Comparison of ENCODE assay signal across 8 mouse cellular contexts in the genomic region with DNA sequence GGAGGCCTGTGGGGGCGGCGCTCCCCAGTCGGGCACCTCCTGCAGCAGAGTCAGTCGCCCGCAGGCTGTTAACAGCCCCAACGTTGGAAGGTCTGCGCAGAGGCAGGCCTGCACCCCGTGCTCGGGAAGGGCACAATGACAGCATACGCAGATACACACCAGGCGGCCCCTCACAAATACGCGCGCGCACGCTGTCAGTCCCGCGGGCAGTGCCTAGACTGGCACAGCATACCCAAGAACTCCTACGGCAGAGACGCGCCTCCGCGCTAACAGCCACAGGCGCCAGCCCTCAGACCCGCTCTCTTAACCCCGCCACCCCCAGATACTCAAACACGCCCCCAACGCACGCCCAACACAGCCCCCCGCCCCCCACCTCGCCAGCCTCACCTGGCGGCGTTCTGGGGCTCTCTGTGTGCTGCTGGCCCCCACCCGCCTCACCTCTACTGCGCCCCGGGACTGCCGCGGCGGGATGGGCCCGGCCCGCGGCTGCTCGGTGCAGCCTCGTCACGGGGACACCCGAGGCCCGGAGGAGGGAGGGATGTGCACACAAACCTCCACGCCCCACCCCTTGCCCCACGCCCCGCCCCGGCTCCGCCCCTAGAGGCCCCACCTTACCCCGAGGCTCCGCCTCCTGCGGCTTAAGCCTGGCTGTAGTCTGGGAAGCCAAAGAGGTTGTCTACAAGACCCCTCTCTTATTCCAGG. TPM values are rescaled to one million over a fixed set of nuclear protein-coding genes. Genes with fewer than 3 reads are reported as not detected.
DNase-seq lines count a peak whose midpoint lies in the region; ATAC-seq and TF ChIP-seq lines count a peak whose summit lies in the region.

A gene (minus strand): TSS at position 577 of the 702 bp plus-strand sequence.

- WGBS in forebrain, embryonic 15.5 days, result under 1% methylated on average over 51 of the region's 55 CpGs
- 2% methylated on average over 51 of the region's 55 CpGs for WGBS in lung, adult 2 months
- under 1% methylated on average over 45 of the region's 55 CpGs for WGBS in neural tube, embryonic 15.5 days

- TF ChIP-seq CTCF in E14TG2a.4 (conservative IDR thresholded peaks at IDR 0.05; ENCODE audit: low read length), result no peak
- no peak for TF ChIP-seq CTCF in layer of hippocampus, adult 2 months (conservative IDR thresholded peaks at IDR 0.05)
- TF ChIP-seq CTCF in lung, adult 2 months (IDR thresholded peaks at IDR 0.05; ENCODE audit: insufficient read depth, low read length), result no peak

- peaks cover 7% of the 10 kb centered on the region for H3K9me3 ChIP-seq in E14TG2a.4 (ENCODE audit: low read length)
- no peaks in the 10 kb centered on the region for H3K9me3 ChIP-seq in forebrain, embryonic 15.5 days
- no peaks in the 10 kb centered on the region for H3K9me3 ChIP-seq in neural tube, embryonic 15.5 days (replicated peaks)

- peak; percentile 80 for DNase-seq in cerebellum, adult 11 months
- DNase-seq in heart, postnatal 25 days (ENCODE audit: low spot score), result peak; percentile 25
- peak; percentile 72 to 84 for DNase-seq in layer of hippocampus, adult 2 months (ENCODE audit: low spot score in 2 of 2)
- peak; percentile 71 for DNase-seq in lung, adult 2 months
- DNase-seq in testis, postnatal 10 days (ENCODE audit: low spot score), result peak; percentile 93

- no peaks in the 10 kb centered on the region for H3K36me3 ChIP-seq in E14TG2a.4 (ENCODE audit: insufficient read depth, low read length)
- no peaks in the 10 kb centered on the region for H3K36me3 ChIP-seq in forebrain, embryonic 15.5 days
- 0 out of 2 replicates have a peak, but pooled peaks cover under 1% of the 10 kb centered on the region for H3K36me3 ChIP-seq in neural tube, embryonic 15.5 days

- TF ChIP-seq POLR2A in lung, adult 2 months (IDR thresholded peaks at IDR 0.05; ENCODE audit: borderline replicate concordance, extremely low read depth, low read depth, low read length), result no peak; the same call in 1 of the 2 replicates

- peak within 1 kb of the TSS; percentile 64 for H3K4me2 ChIP-seq in forebrain, embryonic 15.5 days (replicated peaks)
- H3K4me2 ChIP-seq in neural tube, embryonic 15.5 days, result peak within 1 kb of the TSS; percentile 82

- H3K27ac ChIP-seq in forebrain, embryonic 15.5 days (replicated peaks), result peak within 1 kb of the TSS; percentile 60
- H3K27ac ChIP-seq in layer of hippocampus, adult 2 months, result peak within 1 kb of the TSS; percentile 87
- H3K27ac ChIP-seq in neural tube, embryonic 15.5 days (replicated peaks), result peak within 1 kb of the TSS; percentile 85

- intact Hi-C loops in heart, postnatal 25 days (cut with DNase I), result no loop called here

- H3K4me1 ChIP-seq in E14TG2a.4 (replicated peaks; ENCODE audit: low read depth, low read length), result peaks cover 55% of the 10 kb centered on the region
- H3K4me1 ChIP-seq in forebrain, embryonic 15.5 days, result peaks cover 7% of the 10 kb centered on the region
- peaks cover 2% of the 10 kb centered on the region; the same call in 1 of the 2 replicates for H3K4me1 ChIP-seq in lung, adult 2 months (ENCODE audit: control insufficient read depth, insufficient read depth, low read length)
- H3K4me1 ChIP-seq in neural tube, embryonic 15.5 days, result peaks cover 20% of the 10 kb centered on the region

- ATAC-seq in forebrain, embryonic 15.5 days (replicated peaks), result peak; percentile 95
- peak; percentile 97 for ATAC-seq in neural tube, embryonic 15.5 days (ENCODE audit: low FRiP score)

- peaks cover 23% of the 10 kb centered on the region for H3K27me3 ChIP-seq in E14TG2a.4 (ENCODE audit: insufficient read depth, low read length)
- H3K27me3 ChIP-seq in forebrain, embryonic 15.5 days, result peaks cover 5% of the 10 kb centered on the region; the same call in 1 of the 2 replicates
- H3K27me3 ChIP-seq in neural tube, embryonic 15.5 days (replicated peaks), result 0 out of 2 replicates have a peak, but pooled peaks cover 3% of the 10 kb centered on the region

- H3K9ac ChIP-seq in forebrain, embryonic 15.5 days (replicated peaks), result peak within 1 kb of the TSS; percentile 64
- H3K9ac ChIP-seq in neural tube, embryonic 15.5 days (replicated peaks), result peak within 1 kb of the TSS; percentile 89

- peak within 1 kb of the TSS; percentile 82 for H3K4me3 ChIP-seq in E14TG2a.4 (replicated peaks; ENCODE audit: low read length)
- H3K4me3 ChIP-seq in forebrain, embryonic 15.5 days, result peak within 1 kb of the TSS; percentile 53
- H3K4me3 ChIP-seq in layer of hippocampus, adult 2 months, result peak within 1 kb of the TSS; percentile 55
- peak within 1 kb of the TSS; percentile 61 for H3K4me3 ChIP-seq in lung, adult 2 months (replicated peaks; ENCODE audit: extremely low read depth, low read depth, low read length)
- peak within 1 kb of the TSS; percentile 79 for H3K4me3 ChIP-seq in neural tube, embryonic 15.5 days (replicated peaks)

RNA-seq across cellular contexts. Expression of the gene that starts here (rescaled TPM):
- polyA plus RNA-seq in forebrain, embryonic 15.5 days (2015; fragmentation: Nextera tagmentation; extraction: Ambion mirVana), result 11.1 and 11.6 TPM in 2 replicates
- 1 to 10 TPM; 1.0 to 1.3 TPM for total RNA-seq in heart, postnatal 25 days (2021)
- total RNA-seq in layer of hippocampus, adult 2 months (2021), result 10 to 100 TPM; 21.4 to 21.9 TPM
- polyA plus RNA-seq in lung, adult 2 months (2012; rRNA removed), result 5.5 and 5.8 TPM in 2 replicates
- polyA plus RNA-seq in neural tube, embryonic 15.5 days (2015; fragmentation: Nextera tagmentation; extraction: Ambion mirVana), result 12.0 and 13.2 TPM in 2 replicates

Comparison
In these comparisons a context has a peak if more than half of its experiments do, and no peak if none do; other contexts are left out.
1. Peak in every context shown above with its lines: DNase-seq, ATAC-seq, H3K4me3 ChIP-seq and H3K27ac ChIP-seq.
2. RNA of the gene that starts here (total RNA-seq): 21.4 to 21.9 TPM in layer of hippocampus, adult 2 months; 1.0 to 1.3 TPM in heart, postnatal 25 days; every median in the first group is over 4 times any median in the second.
3. DNase-seq: peak in every context shown above with its lines; median percentile 93 in testis, postnatal 10 days; 80 in cerebellum, adult 11 months; 78 in layer of hippocampus, adult 2 months; 71 in lung, adult 2 months; 25 in heart, postnatal 25 days.